Mouse (Mus musculus) T-cell, adult 66 days (primary cell): Measurements from ENCODE around the gene Fkbp1a. TPM values are rescaled to one million over a fixed set of nuclear protein-coding genes. Genes with fewer than 3 reads are reported as not detected.

Source experiments
- total RNA-seq, 2 experiments: library from RNA; stranded (reverse); gene quantifications; 3 replicates in 1 of 2; 4 replicates in 1 of 2; pipeline ENCODE4 v1.2.4; 2023

Fkbp1a gene
- total RNA-seq: 100 to 1,000 TPM; 146 to 152 TPM

GRCm38 (mm10) chr2:151542323-151543062 is at the start of gene Fkbp1a:
TSS of gene Fkbp1a (plus strand) at chr2:151542483.

GRCm38 (mm10) chr2:151494035-151494803 is 48.1 kb upstream of the Fkbp1a start, which contains the start of gene Nsfl1c:
TSS of gene Nsfl1c (plus strand) at chr2:151494182.

GRCm38 (mm10) chr2:151571873-151572700 is 29.8 kb downstream of the Fkbp1a start, which contains the start of gene Sdcbp2:
TSS of gene Sdcbp2 (plus strand) at chr2:151572622.

Other genes starting within 250 kb of the Fkbp1a start
- gene 4921509C19Rik, start 66.3 kb upstream of the Fkbp1a start, total RNA-seq: not detected
- 100 to 1,000 TPM; 124 to 138 TPM for gene Nsfl1c, start 48.3 kb upstream of the Fkbp1a start, total RNA-seq
- gene Sdcbp2, start 30.1 kb downstream of the Fkbp1a start, total RNA-seq: 10 to 100 TPM in 1 of 2 experiments, 1 to 10 TPM in 1; 7.0 to 12.9 TPM
- gene Snph, start 90.1 kb downstream of the Fkbp1a start, total RNA-seq: 10 to 100 TPM in 1 of 2 experiments, 1 to 10 TPM in 1; 9.2 to 13.4 TPM
- gene Rad21l, start 126.0 kb downstream of the Fkbp1a start, total RNA-seq: not detected
- not detected for gene Tmem74b, start 159.5 kb downstream of the Fkbp1a start, total RNA-seq
- 10 to 100 TPM; 51.1 to 59.9 TPM for gene Psmf1, start 201.7 kb downstream of the Fkbp1a start, total RNA-seq